Mouse (Mus musculus): ENCODE data around the gene Klhl28. TPM values are rescaled to one million over a fixed set of nuclear protein-coding genes. Genes with fewer than 3 reads are reported as not detected.

Klhl28 gene
- 10 to 100 TPM; 14.9 to 15.9 TPM for total RNA-seq (2021)
- long read RNA-seq, experiment 1 = 0 reads
- long read RNA-seq, experiment 2, full-length matches to known transcripts = 4 of 4 reads
- long read RNA-seq, experiment 2, partial matches to known transcripts = 0 of 4 reads
- long read RNA-seq, experiment 2, other reads (novel, unspliced or antisense) = 0 of 4 reads

GRCm38 (mm10) chr12:64965124-64966026, at the start of gene Klhl28, which contains the start of gene Togaram1:
Gene Klhl28 (minus strand): TSS chr12:64965534.
Gene Togaram1 (plus strand): TSS chr12:64965804.
- peak; percentile 96 to 98 for DNase-seq
- intact Hi-C loops (cut with DNase I) = loop anchor here (2.0 to 5.0 kb wide), 4 partner anchors 47 to 207 kb away; partner anchors contain the start of genes Fkbp3, Mis18bp1 and Prpf39

GRCm38 (mm10) chr12:65007725-65008124, 42.4 kb upstream of the Klhl28 start:
- intact Hi-C loops (cut with DNase I) = no loop called here
- no peak for DNase-seq

GRCm38 (mm10) chr12:64977518-64977917, 12.2 kb upstream of the Klhl28 start:
- intact Hi-C loops (cut with DNase I) = no loop called here

GRCm38 (mm10) chr12:64976191-64976590, 10.9 kb upstream of the Klhl28 start:
- DNase-seq = no peak
- intact Hi-C loops (cut with DNase I) = no loop called here

More at GRCm38 (mm10) chr12:64977518-64977917, 12.2 kb upstream of the Klhl28 start:
- DNase-seq = no peak

- DNase-seq = peak in 1 of 2 experiments; percentile 1
- intact Hi-C loops (cut with DNase I) = no loop called here
These were observed 10.2 kb upstream of the Klhl28 start for GRCm38 (mm10) chr12:64975558-64975957.

GRCm38 (mm10) chr12:64972063-64972462, 6.7 kb upstream of the Klhl28 start:
- intact Hi-C loops (cut with DNase I) = no loop called here

GRCm38 (mm10) chr12:64971399-64971798, 6.1 kb upstream of the Klhl28 start:
- intact Hi-C loops (cut with DNase I) = no loop called here
- no peak for DNase-seq

More at GRCm38 (mm10) chr12:64972063-64972462, 6.7 kb upstream of the Klhl28 start:
- no peak for DNase-seq

- DNase-seq = no peak
- intact Hi-C loops (cut with DNase I) = loop anchor here (5.0 kb wide), 3 partner anchors 69 to 204 kb away; partner anchors contain the start of genes Fkbp3, Mis18bp1 and Prpf39
These were observed 2.7 kb upstream of the Klhl28 start for GRCm38 (mm10) chr12:64968067-64968466.

- peak; percentile 5 to 10 for DNase-seq
- intact Hi-C loops (cut with DNase I) = loop anchor here (2.0 to 5.0 kb wide), 4 partner anchors 49 to 205 kb away; partner anchors contain the start of genes Fkbp3, Mis18bp1 and Prpf39
These were observed 2.1 kb upstream of the Klhl28 start for GRCm38 (mm10) chr12:64967470-64967869.

GRCm38 (mm10) chr12:64966652-64967435, 1.5 kb upstream of the Klhl28 start:
- peak in 1 of 2 experiments; percentile 2 for DNase-seq
- intact Hi-C loops (cut with DNase I) = loop anchor here (2.0 to 5.0 kb wide), 4 partner anchors 48 to 205 kb away; partner anchors contain the start of genes Fkbp3, Mis18bp1 and Prpf39

- peak; percentile 50 to 63 for DNase-seq
- intact Hi-C loops (cut with DNase I) = loop anchor here (2.0 to 5.0 kb wide), 4 partner anchors 47 to 206 kb away; partner anchors contain the start of genes Fkbp3, Mis18bp1 and Prpf39
These were observed 832 bp upstream of the Klhl28 start for GRCm38 (mm10) chr12:64966101-64966631.

- DNase-seq = no peak
- intact Hi-C loops (cut with DNase I) = no loop called here
These were observed 774 bp downstream of the Klhl28 start for GRCm38 (mm10) chr12:64964560-64964959.

GRCm38 (mm10) chr12:64937493-64937892, 27.8 kb downstream of the Klhl28 start:
- intact Hi-C loops (cut with DNase I) = no loop called here
- DNase-seq = peak in 1 of 2 experiments; percentile 6

- DNase-seq = peak; percentile 96
- intact Hi-C loops (cut with DNase I) = loop anchor here (2.0 to 10.0 kb wide), 2 partner anchors 49 to 257 kb away; partner anchors contain the start of gene Mis18bp1
These were observed 47.5 kb downstream of the Klhl28 start, which contains the start of gene Gm527 for GRCm38 (mm10) chr12:64917578-64918471. Gene Gm527 (plus strand): TSS chr12:64917906.

- intact Hi-C loops (cut with DNase I) = loop anchor here (10.0 kb wide), 1 partner anchor 258 kb away; the partner anchor contains the start of gene Mis18bp1
- no peak for DNase-seq
These were observed 48.6 kb downstream of the Klhl28 start for GRCm38 (mm10) chr12:64916735-64917134.

GRCm38 (mm10) chr12:64912996-64913395, 52.3 kb downstream of the Klhl28 start:
- intact Hi-C loops (cut with DNase I) = loop anchor here (10.0 kb wide), 1 partner anchor 262 kb away; the partner anchor contains the start of gene Mis18bp1
- no peak for DNase-seq

- peak; percentile 1 to 3 for DNase-seq
These were observed 62.1 kb downstream of the Klhl28 start for GRCm38 (mm10) chr12:64903186-64903585.

GRCm38 (mm10) chr12:64902506-64902905, 62.8 kb downstream of the Klhl28 start:
- intact Hi-C loops (cut with DNase I) = no loop called here
- DNase-seq = peak; percentile 62 to 79

More at GRCm38 (mm10) chr12:64903186-64903585, 62.1 kb downstream of the Klhl28 start:
- intact Hi-C loops (cut with DNase I) = no loop called here

All from heart, postnatal 14 days (tissue).